Mouse (Mus musculus) small intestine, adult 2 months (tissue): ENCODE data around the gene Ubtf.

Source experiments
- CTCF ChIP-seq: fragments of 200-500 bp; IDR thresholded peaks from 2 replicates; pipeline ENCODE4 v1.5.1; 2012; ENCODE audit warnings: low read depth, mild to moderate bottlenecking, control low read depth, inconsistent platforms, low read length, moderate library complexity, mixed read lengths; ENCODE audit not compliant: insufficient replicate concordance, insufficient read length; ENCODE audit errors: extremely low read depth
- POLR2A ChIP-seq: fragments of 200-500 bp; IDR thresholded peaks from 2 replicates; pipeline ENCODE4 v1.6.1; 2012; ENCODE audit warnings: low read depth, mild to moderate bottlenecking, control low read depth, inconsistent platforms, low read length, moderate library complexity

- TF ChIP-seq CTCF (no peak), POLR2A (no peak)
Observed at GRCm38 (mm10) chr11:102288027-102288804, 31.3 kb downstream of the Ubtf start.
